Mouse (Mus musculus) kidney, adult 2 months (tissue): ENCODE results near the gene Grik4. TPM values are rescaled to one million over a fixed set of nuclear protein-coding genes. Genes with fewer than 3 reads are reported as not detected.

Experiments used
- DNase-seq: peaks from one replicate; pipeline ENCODE4 v3.0.0; 2021
- H3K27ac ChIP-seq: fragments of 200-500 bp; 2 replicates; pipeline ENCODE4 v1.5.1; 2012; ENCODE audit warnings: low read depth, low read length, control low read depth, inconsistent platforms; ENCODE audit not compliant: insufficient read depth
- H3K27me3 ChIP-seq: fragments of 200-500 bp; replicated peaks from 2 replicates; pipeline ENCODE4 v1.6.1; 2012; ENCODE audit warnings: mild to moderate bottlenecking, moderate library complexity, low read length, inconsistent platforms; ENCODE audit not compliant: control insufficient read depth, insufficient read depth
- H3K36me3 ChIP-seq: fragments of 200-500 bp; 2 replicates; pipeline ENCODE4 v1.6.1; 2012; ENCODE audit warnings: mild to moderate bottlenecking, moderate library complexity, low read length, inconsistent platforms; ENCODE audit not compliant: control insufficient read depth, insufficient read depth
- H3K4me1 ChIP-seq: fragments of 200-500 bp; 2 replicates; pipeline ENCODE4 v1.6.1; 2011; ENCODE audit warnings: low read length; ENCODE audit not compliant: control insufficient read depth, insufficient read depth
- H3K4me3 ChIP-seq: fragments of 200-500 bp; 2 replicates; pipeline ENCODE4 v1.5.1; 2011; ENCODE audit warnings: mild to moderate bottlenecking, low read depth, low read length, control low read depth; ENCODE audit not compliant: insufficient read depth
- CTCF ChIP-seq: fragments of 200-500 bp; conservative IDR thresholded peaks from 2 replicates; pipeline ENCODE4 v1.5.1; 2011; ENCODE audit warnings: low read depth, mild to moderate bottlenecking, control low read depth, low read length, moderate library complexity, mixed read lengths; ENCODE audit not compliant: insufficient read depth, insufficient read length
- POLR2A ChIP-seq: fragments of 200-500 bp; IDR thresholded peaks from one replicate; pipeline ENCODE4 v1.6.1; 2011; ENCODE audit warnings: low read depth, low read length, control low read depth
- WGBS: fragments of 180-500 bp; shearing (Covaris S2); methylation state at CpG from one replicate; pipeline ENCODE4 v1.1.7; 2018; 5-methylcytosine and 5-hydroxymethylcytosine counted together
- polyA plus RNA-seq: library from polyadenylated mRNA; depleted of rRNA; stranded (reverse); fragments of >200 nt; gene quantifications from 2 replicates; pipeline ENCODE4 v1.2.3, GENCODE M21; 2012

Grik4 gene
- polyA plus RNA-seq, 1 experiment = 0.05 TPM

DNA sequence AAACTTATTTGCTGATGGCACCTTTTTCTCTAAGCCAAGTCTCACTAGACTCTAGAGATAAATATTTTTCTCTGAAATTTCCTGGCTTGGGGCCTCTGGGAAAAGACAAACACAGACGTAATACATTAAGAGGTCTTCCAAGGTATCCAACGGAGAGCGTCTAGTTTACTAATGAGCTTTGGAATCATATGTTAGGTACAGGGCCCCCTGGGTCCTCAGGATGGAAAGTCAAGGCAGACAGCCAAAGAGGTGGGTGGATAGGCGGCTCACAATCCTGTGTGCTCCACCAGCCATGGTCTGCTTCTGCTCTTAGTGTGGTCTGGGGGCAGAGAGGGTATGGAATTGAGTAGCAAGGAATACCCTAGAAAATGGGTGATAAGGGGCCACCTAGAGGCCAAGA lies 223.1 kb downstream of the Grik4 start:
- Histone ChIP-seq H3K27ac (no peak overlapping the region), H3K4me3 (no peak overlapping the region), H3K36me3 (no peaks in the 10 kb centered on the region), H3K4me1 (no peaks in the 10 kb centered on the region), H3K27me3 (no peaks in the 10 kb centered on the region)
- no peak for TF ChIP-seq POLR2A
- no peak for TF ChIP-seq CTCF
- no peak for DNase-seq
- 80% methylated on average over 4 of the region's 4 CpGs for WGBS

DNA sequence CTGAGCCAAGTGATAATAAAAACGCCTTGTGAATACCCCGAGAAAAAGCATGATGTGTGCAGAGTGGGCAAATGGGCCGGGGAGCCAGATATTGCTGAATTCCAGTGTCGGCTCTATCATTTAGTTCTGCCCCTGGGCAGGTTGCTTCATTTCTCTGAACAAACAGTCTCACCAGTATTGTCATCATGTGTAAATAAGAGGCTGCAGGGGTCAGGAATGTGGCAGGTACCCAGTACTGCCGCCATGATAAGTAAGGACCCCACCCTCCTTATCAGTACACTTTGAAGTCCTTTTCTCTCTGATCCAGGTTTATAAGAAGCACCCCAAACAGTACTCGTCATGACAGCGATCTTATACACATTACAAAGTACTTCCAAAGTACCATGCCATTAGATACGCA lies 230.4 kb downstream of the Grik4 start:
- H3K36me3 ChIP-seq = no peaks in the 10 kb centered on the region
- no peaks in the 10 kb centered on the region for H3K4me1 ChIP-seq
- no peaks in the 10 kb centered on the region for H3K27me3 ChIP-seq
- 86% methylated on average over 8 of the region's 8 CpGs for WGBS
- no peak for TF ChIP-seq POLR2A
- TF ChIP-seq CTCF = no peak
- H3K4me3 ChIP-seq = no peak overlapping the region
- no peak for DNase-seq
- no peak overlapping the region for H3K27ac ChIP-seq

- no peaks in the 10 kb centered on the region for H3K4me1 ChIP-seq
- DNase-seq = no peak
- no peaks in the 10 kb centered on the region for H3K36me3 ChIP-seq
- TF ChIP-seq CTCF (no peak), POLR2A (no peak)
- H3K27me3 ChIP-seq = no peaks in the 10 kb centered on the region
- no peak overlapping the region for H3K4me3 ChIP-seq
- H3K27ac ChIP-seq = no peak overlapping the region
- WGBS = 78% methylated on average over 7 of the region's 7 CpGs
These were observed 238.4 kb downstream of the Grik4 start for GRCm38 (mm10) chr9:42705848-42706247.

DNA sequence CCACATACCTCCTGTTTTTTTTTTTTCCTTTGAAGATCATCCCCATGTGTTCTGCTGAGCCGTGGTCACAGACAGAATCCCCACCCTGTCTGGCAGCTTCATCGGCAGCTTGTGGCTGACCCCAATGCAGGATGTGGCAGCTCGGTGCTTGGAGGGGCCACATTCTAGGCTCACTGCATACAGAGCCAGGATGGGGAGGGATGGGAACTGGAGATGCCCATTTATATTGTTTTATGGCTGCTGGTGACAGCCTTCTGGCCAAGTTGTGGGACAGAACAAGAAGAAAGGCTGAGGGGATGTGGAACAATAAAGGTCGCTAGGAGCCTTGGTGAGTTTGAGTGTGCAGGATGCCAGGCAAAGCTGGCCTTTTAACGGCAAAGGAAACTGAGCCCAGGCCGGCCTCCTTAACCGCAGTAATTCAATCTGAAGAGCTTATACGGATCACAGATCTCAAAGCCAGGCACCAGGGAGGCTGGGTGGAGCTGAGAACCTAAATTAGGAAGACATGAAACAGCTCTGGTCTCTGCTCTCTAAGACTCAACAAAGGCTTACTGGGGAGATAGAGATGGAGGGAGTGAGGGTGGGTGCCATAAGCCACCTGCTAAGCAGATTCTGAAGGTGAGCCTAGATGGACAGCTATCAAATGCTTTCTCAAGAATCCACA lies 241.0 kb downstream of the Grik4 start:
- no peaks in the 10 kb centered on the region for H3K4me1 ChIP-seq
- 28% methylated on average over 8 of the region's 8 CpGs for WGBS
- H3K27me3 ChIP-seq = no peaks in the 10 kb centered on the region
- no peaks in the 10 kb centered on the region for H3K36me3 ChIP-seq
- no peak for TF ChIP-seq POLR2A
- no peak for TF ChIP-seq CTCF
- no peak for DNase-seq
- no peak overlapping the region for H3K27ac ChIP-seq
- no peak overlapping the region for H3K4me3 ChIP-seq

- no peak overlapping the region for H3K27ac ChIP-seq
- no peaks in the 10 kb centered on the region for H3K36me3 ChIP-seq
- 52% methylated on average over 11 of the region's 11 CpGs for WGBS
- no peaks in the 10 kb centered on the region for H3K27me3 ChIP-seq
- no peak for DNase-seq
- H3K4me3 ChIP-seq = no peak overlapping the region
- H3K4me1 ChIP-seq = no peaks in the 10 kb centered on the region
- TF ChIP-seq POLR2A (no peak), CTCF (no peak)
These were observed 241.8 kb downstream of the Grik4 start for GRCm38 (mm10) chr9:42702231-42703132.

DNA sequence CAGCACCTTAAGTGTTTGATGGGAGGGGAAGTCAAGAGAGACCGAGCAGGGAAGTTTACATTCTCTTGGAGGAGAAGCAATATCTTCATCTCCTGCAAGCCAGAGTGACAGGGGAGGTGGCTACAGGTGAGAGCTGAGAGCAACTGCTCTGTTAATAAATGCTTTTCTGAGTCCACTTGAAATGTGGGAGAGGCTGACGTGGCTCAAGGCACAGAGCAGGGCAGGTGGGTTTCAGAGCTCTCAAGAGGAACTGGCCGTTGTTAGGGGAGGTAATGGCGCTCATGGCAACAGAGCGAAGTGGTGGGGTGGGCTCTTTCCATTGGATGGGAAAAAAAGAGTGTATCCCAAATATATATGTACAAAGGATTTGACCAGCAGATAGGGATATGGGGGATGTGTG lies 242.6 kb downstream of the Grik4 start:
- Histone ChIP-seq H3K27me3 (no peaks in the 10 kb centered on the region), H3K4me1 (no peaks in the 10 kb centered on the region), H3K4me3 (no peak overlapping the region), H3K27ac (no peak overlapping the region), H3K36me3 (no peaks in the 10 kb centered on the region)
- no peak for DNase-seq
- WGBS = 78% methylated on average over 5 of the region's 5 CpGs
- TF ChIP-seq CTCF (no peak), POLR2A (no peak)

GRCm38 (mm10) chr9:42693024-42693423 lies 251.3 kb downstream of the Grik4 start:
- 87% methylated on average over 8 of the region's 8 CpGs for WGBS
- TF ChIP-seq POLR2A (no peak), CTCF (no peak)

More at GRCm38 (mm10) chr9:42693024-42693423, 251.3 kb downstream of the Grik4 start:
- H3K36me3 ChIP-seq = no peaks in the 10 kb centered on the region
- H3K27ac ChIP-seq = no peak overlapping the region
- no peaks in the 10 kb centered on the region for H3K27me3 ChIP-seq
- H3K4me1 ChIP-seq = no peaks in the 10 kb centered on the region
- H3K4me3 ChIP-seq = no peak overlapping the region
- DNase-seq = no peak
